Mouse (Mus musculus): Measurements from ENCODE around the gene Atpif1. TPM values are rescaled to one million over a fixed set of nuclear protein-coding genes. Genes with fewer than 3 reads are reported as not detected.

The Atpif1 gene
- polyA plus RNA-seq, 1 experiment, result not detected

DNA sequence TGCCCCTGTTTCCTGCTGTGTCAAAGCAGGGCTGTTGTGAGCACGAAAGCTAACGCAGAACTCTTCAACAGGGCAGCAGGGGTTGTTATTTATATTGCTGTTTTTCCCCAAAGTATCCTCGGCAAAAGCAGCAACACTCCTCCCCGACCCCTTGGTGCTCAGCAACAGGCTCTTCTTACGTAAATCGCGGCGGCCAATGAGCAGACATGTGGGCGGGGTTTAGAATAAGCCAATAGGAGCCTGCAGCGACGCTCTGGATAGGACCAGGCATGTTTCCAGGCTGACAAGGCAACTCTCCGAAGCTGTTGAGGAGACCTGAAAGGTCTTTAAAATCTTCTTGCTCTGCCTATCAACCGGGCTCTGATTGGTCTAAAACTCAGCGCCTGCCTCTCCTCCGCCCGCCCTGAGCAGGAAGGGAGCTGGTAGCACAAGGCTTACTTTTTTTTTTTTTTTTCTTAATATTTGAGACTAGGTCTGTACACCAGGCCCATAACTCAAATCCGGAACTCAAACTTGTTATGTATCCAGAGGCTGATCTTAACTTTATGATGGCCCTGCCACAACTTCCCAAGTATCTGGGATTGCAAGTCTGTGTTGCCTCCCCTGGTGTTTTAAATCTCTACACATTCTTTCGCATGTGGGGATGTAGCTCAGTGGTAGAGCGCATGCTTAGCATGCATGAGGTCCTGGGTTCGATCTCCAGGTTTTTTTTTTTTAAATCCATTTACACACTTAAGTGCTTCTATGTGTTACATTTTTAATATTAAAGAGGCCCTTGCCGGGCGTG, 17.9 kb downstream of the Atpif1 start:
- 21% methylated on average over 22 of the region's 22 CpGs for WGBS
- TF ChIP-seq POLR2A (IDR thresholded peaks at IDR 0.05; ENCODE audit: insufficient read depth, low read depth, low read length) (0 out of 2 replicates have a peak, but pooled peaks have one; percentile 35), CTCF (IDR thresholded peaks at IDR 0.05; ENCODE audit: insufficient read depth, low read depth, low read length) (no peak)

DNA sequence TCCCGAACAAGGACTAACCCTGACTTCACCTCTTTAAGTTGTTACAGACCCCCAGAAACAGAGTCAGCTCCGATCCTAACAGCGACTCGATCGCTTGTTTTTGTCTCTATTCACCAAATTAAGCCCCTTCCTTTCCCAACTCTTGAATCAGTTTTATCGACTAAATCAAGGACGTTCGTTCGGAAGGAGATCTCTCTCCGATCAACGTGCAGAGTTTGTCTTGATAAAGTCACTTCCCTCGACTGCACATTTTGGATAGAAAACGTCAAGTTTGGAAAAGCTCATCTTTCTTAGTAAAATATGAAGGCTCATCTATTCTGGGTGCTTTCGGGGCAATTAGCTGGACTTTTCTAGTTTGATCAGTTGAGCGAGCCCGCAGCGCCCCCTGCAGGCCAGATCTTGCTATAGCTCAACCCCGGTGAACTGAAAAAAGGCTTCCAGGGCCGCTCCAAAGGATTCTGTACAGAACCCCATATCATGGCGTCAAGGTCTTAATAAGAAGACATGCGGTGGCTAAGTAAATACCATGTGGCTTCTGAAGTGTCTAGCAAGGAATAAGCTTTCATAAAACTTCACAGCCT, 18.8 kb downstream of the Atpif1 start:
- WGBS, result under 1% methylated on average over 21 of the region's 21 CpGs
- Histone ChIP-seq H3K27ac (ENCODE audit: insufficient read depth, low read depth, low read length) (peak overlapping the region; percentile 90), H3K4me3 (ENCODE audit: insufficient read depth, low read depth, low read length) (no peak overlapping the region), H3K4me1 (ENCODE audit: control insufficient read depth, insufficient read depth, low read length) (peaks cover 5% of the 10 kb centered on the region; the same call in 1 of the 2 replicates)
- TF ChIP-seq CTCF (IDR thresholded peaks at IDR 0.05; ENCODE audit: insufficient read depth, low read depth, low read length), result peak; percentile 83
- no peak for TF ChIP-seq POLR2A (IDR thresholded peaks at IDR 0.05; ENCODE audit: insufficient read depth, low read depth, low read length)

More for the DNA sequence above, 17.9 kb downstream of the Atpif1 start:
- Histone ChIP-seq H3K4me1 (ENCODE audit: control insufficient read depth, insufficient read depth, low read length) (peaks cover 5% of the 10 kb centered on the region; the same call in 1 of the 2 replicates), H3K4me3 (ENCODE audit: insufficient read depth, low read depth, low read length) (peak overlapping the region; percentile 50), H3K27ac (ENCODE audit: insufficient read depth, low read depth, low read length) (peak overlapping the region; percentile 90)

DNA sequence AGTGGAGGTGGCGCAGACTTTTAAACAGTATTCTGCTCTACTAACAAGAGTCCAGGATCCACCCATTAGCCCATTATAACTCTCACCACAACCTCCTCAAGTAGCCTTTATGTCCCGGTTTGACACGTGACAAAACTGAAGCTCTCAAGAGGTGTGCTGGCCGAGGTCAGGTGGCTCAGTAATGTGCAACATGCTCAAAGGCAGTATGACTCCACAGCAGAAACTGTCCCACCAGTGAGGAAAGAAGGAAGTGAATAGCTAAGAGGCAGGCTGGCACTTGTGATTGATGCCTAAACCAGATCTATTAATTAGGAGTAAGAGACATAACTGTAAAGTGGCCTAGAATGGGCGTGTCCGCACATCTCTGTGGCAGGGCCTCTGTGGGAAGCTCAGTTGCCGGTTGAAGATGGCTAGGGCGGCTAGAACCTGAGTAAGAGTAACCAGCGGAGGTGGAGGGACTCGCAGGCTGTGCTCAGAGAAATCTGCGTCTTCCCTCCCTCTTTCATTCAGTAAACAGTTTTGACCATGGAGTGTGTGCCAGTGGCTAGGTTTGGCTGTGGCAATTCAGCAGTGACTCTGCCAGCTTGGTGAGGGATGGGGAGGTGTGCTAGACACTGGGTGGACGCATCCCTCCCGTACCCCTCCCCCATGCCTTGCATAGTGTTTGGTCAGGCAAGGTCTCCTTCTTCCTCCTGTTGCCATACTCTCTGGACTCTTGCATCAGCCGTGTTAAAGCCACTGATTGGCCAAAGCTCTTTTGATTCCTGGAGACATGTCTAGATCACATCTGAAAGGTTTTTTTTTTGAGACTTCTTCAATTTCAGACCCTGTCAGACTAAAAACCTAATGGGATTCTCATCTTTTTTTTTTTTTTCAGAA, 19.8 kb downstream of the Atpif1 start:
- H3K4me1 ChIP-seq (ENCODE audit: control insufficient read depth, insufficient read depth, low read length), result peaks cover 8% of the 10 kb centered on the region; the same call in 1 of the 2 replicates
- TF ChIP-seq CTCF (IDR thresholded peaks at IDR 0.05; ENCODE audit: insufficient read depth, low read depth, low read length) (no peak), POLR2A (IDR thresholded peaks at IDR 0.05; ENCODE audit: insufficient read depth, low read depth, low read length) (no peak)
- H3K4me3 ChIP-seq (ENCODE audit: insufficient read depth, low read depth, low read length), result no peak overlapping the region
- H3K27ac ChIP-seq (ENCODE audit: insufficient read depth, low read depth, low read length), result no peak overlapping the region
- WGBS, result 43% methylated on average over 14 of the region's 14 CpGs

DNA sequence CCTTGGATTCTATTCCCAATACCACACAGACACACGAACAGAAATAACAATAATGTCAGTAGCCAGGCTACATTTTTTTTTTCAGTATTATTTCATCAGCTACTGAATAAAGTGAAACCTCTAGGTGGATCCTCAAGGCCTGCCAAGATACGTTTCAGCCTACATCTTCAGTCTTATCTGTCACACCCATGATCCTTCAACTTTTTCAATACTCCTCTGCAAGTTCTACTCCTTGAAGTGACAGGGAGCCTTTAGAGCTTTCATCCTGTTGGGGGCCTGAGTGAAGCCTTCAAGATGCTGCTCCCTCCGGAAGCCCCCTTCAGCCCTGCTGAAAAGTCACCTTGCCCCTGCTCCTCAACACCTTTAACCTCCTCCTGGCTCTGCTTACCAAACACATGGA, 21.4 kb downstream of the Atpif1 start:
- 84% methylated on average over 3 of the region's 3 CpGs for WGBS
- no peak overlapping the region for H3K4me3 ChIP-seq (ENCODE audit: insufficient read depth, low read depth, low read length)
- peaks cover 8% of the 10 kb centered on the region for H3K4me1 ChIP-seq (ENCODE audit: control insufficient read depth, insufficient read depth, low read length)
- TF ChIP-seq CTCF (IDR thresholded peaks at IDR 0.05; ENCODE audit: insufficient read depth, low read depth, low read length) (no peak), POLR2A (IDR thresholded peaks at IDR 0.05; ENCODE audit: insufficient read depth, low read depth, low read length) (no peak)
- no peak overlapping the region for H3K27ac ChIP-seq (ENCODE audit: insufficient read depth, low read depth, low read length)

DNA sequence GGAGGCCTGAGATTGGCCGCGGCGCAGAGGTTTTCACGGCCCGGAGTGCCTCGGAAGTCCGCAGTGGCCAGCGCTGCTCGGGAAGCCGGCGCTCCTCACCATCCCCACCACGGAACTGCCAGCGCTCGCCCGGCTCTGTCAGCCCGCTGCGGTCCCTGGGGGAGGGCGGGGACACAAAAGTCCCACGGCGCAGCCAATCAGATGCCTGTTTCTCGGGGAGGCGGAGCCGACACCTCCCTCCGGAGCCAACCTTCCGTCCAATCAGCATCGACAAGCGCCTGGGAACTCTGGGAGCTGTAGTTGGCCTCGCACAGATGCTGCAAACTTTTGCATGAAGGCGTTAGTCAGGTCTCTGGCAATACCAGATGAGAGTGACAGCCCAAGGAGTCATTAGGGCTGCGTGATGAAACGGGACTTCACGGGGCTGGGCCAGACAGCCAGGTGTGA, 23.1 kb downstream of the Atpif1 start, which contains the start of gene Sesn2:
Sesn2 (minus strand) TSS at position 150 of the 447 bp plus-strand sequence.
- peak within 1 kb of the TSS; percentile 71 for H3K4me3 ChIP-seq (ENCODE audit: insufficient read depth, low read depth, low read length)
- no peak within 1 kb of the TSS for H3K27ac ChIP-seq (ENCODE audit: insufficient read depth, low read depth, low read length)
- 0% methylated on average over 32 of the region's 32 CpGs for WGBS
- TF ChIP-seq CTCF (IDR thresholded peaks at IDR 0.05; ENCODE audit: insufficient read depth, low read depth, low read length), result no peak
- TF ChIP-seq POLR2A (IDR thresholded peaks at IDR 0.05; ENCODE audit: insufficient read depth, low read depth, low read length), result peak; percentile 99
- peaks cover 8% of the 10 kb centered on the region for H3K4me1 ChIP-seq (ENCODE audit: control insufficient read depth, insufficient read depth, low read length)

DNA sequence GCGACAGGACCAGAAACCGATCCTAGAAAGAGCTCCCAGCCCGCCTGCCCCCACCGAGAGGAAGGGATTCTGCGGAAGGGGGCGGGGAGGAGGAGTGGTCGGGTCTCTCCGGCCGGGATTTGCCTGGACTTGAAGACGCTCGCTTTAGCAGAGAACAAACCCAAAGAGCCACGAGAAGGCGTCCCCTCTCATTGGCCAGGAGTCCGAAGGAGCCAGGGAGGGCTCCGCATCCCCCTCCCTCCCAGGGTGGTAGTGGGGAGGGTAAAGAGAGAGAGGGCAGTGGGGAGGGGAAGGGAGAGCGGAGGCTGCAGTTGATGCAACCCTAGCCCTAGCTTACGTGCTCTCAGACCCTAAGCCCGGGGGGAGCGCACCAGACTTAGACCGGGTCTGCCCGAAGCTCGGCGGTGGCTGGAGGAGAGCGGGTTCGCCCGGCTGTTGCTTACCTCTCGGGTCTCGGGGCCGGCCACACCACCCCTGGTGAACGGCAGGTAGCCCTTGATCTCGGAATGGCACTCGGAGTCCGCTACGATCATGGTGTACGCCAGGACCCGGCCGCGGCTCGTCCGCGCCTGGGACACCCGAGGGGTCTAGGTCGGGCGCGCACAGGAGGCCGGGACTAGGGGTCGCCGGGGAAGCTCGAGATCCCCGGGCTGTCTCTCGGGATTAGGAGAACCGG, 23.7 kb downstream of the Atpif1 start:
- TF ChIP-seq CTCF (IDR thresholded peaks at IDR 0.05; ENCODE audit: insufficient read depth, low read depth, low read length), result no peak
- no peak for TF ChIP-seq POLR2A (IDR thresholded peaks at IDR 0.05; ENCODE audit: insufficient read depth, low read depth, low read length)
- peaks cover 11% of the 10 kb centered on the region for H3K4me1 ChIP-seq (ENCODE audit: control insufficient read depth, insufficient read depth, low read length)
- no peak overlapping the region for H3K27ac ChIP-seq (ENCODE audit: insufficient read depth, low read depth, low read length)
- H3K4me3 ChIP-seq (ENCODE audit: insufficient read depth, low read depth, low read length), result peak overlapping the region; percentile 71
- under 1% methylated on average over 52 of the region's 52 CpGs for WGBS

DNA sequence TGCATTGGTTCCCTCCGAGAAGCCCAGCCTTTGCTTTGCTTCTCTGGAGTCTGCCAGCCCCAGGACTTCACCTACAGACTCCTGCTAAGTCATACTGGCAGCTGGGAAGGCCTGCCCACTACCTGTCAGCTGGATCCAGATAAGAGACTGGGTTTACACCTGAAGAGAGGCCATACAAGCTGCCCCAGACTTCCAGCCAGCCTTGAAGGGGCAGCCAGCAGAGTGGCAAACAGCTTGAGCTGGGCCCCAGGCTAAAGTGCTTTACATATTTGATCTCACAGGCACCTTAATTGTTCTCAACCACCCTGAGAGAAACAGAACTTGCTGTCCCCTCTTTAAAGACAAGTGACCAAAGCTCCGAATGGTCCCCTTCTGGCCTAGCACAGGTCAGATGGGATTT, 26.2 kb downstream of the Atpif1 start:
- TF ChIP-seq POLR2A (IDR thresholded peaks at IDR 0.05; ENCODE audit: insufficient read depth, low read depth, low read length) (no peak), CTCF (IDR thresholded peaks at IDR 0.05; ENCODE audit: insufficient read depth, low read depth, low read length) (no peak)
- no peak overlapping the region for H3K27ac ChIP-seq (ENCODE audit: insufficient read depth, low read depth, low read length)
- WGBS, result 75% methylated on average over 2 of the region's 2 CpGs

DNA sequence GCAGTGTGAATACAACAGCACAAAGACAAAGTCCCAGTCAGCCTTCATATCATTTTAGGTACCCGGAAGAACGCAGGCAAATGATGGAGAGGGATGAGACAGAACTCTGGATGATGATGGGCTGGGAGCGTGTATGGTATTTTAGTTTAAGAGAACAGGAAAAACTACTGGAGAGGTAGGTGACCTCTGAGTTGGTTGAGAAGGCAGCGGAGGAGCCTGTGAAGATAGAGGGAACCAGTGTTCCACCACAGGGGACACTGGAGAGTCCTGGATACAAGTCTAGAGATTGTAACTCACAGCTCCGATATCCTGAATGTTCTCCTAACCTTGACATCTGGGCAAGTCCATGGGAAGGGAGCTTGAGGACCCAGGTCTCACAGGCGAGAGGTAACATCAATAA, 27.2 kb downstream of the Atpif1 start:
- no peak overlapping the region for H3K27ac ChIP-seq (ENCODE audit: insufficient read depth, low read depth, low read length)
- H3K4me3 ChIP-seq (ENCODE audit: insufficient read depth, low read depth, low read length), result no peak overlapping the region
- WGBS, result 92% methylated on average over 6 of the region's 6 CpGs
- H3K4me1 ChIP-seq (ENCODE audit: control insufficient read depth, insufficient read depth, low read length), result peaks cover 5% of the 10 kb centered on the region
- TF ChIP-seq POLR2A (IDR thresholded peaks at IDR 0.05; ENCODE audit: insufficient read depth, low read depth, low read length), result no peak
- TF ChIP-seq CTCF (IDR thresholded peaks at IDR 0.05; ENCODE audit: insufficient read depth, low read depth, low read length), result no peak

More for the DNA sequence above, 26.2 kb downstream of the Atpif1 start:
- Histone ChIP-seq H3K4me3 (ENCODE audit: insufficient read depth, low read depth, low read length) (no peak overlapping the region), H3K4me1 (ENCODE audit: control insufficient read depth, insufficient read depth, low read length) (peaks cover 5% of the 10 kb centered on the region)
